ENCODE assay signal across 16 mouse cellular contexts in the genomic region with DNA sequence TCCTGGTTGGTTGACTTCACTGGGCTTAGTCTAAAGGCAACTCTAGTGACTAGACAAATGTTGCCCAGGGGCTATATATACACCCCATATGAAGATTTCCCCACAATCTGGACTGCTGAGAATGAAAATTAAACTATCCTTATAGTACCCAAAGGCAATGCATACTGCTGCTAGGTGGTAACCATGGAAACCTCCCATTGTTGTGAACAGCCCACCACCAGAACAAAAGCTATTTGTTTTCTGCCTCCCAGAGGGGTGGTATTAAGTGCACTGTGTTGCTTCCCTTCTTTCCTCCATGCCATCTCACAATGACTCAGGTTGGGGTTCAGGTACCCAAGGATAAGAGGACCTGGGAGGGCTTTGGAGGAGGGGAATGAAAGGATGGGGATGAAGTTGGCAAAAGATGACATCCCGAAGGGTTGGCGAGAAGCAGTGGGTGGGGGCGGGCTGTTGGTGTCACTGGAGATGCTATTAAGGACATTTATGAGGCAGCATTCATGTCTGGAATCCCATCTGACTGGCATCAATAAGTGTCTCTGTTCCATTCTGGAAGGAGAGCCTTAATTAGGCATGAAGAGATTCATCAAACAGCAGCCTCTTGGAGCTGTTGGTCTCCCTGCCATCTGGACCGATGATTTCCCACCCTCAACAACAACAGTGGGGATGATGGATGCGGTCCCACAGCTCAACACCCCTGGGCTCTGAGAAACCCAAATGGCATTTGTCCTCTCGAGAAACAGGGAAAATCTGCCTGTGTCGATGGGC.
DNase-seq lines count a peak whose midpoint lies in the region; ATAC-seq and TF ChIP-seq lines count a peak whose summit lies in the region.
"Had no signal": no experiment of that assay in that cellular context is flagged by ENCODE, and none has a peak within 500 bp of the region (broad histone marks: within the 10 kb centered on the region; RNA-seq: fewer than 3 reads in every experiment).

No protein-coding gene starts in this region.

- 0 out of 2 replicates have a peak, but pooled peaks cover 3% of the 10 kb centered on the region for H3K4me1 ChIP-seq in midbrain, postnatal 0 days (ENCODE audit: insufficient read depth, low read length)
- H3K4me1 ChIP-seq in midbrain, embryonic 15.5 days = peaks cover 19% of the 10 kb centered on the region
- peaks cover 13% of the 10 kb centered on the region for H3K4me1 ChIP-seq in forebrain, embryonic 16.5 days (replicated peaks; ENCODE audit: control insufficient read depth, insufficient read depth, low read length)
- H3K4me1 ChIP-seq in hindbrain, embryonic 15.5 days (replicated peaks) = peaks cover 37% of the 10 kb centered on the region
- H3K4me1 ChIP-seq in neural tube, embryonic 14.5 days (ENCODE audit: control insufficient read depth, insufficient read depth, low read length) = peaks cover 4% of the 10 kb centered on the region; the same call in 1 of the 2 replicates

- WGBS in midbrain, postnatal 0 days = 80% methylated on average over 7 of the region's 7 CpGs
- WGBS in midbrain, embryonic 15.5 days = 70% methylated on average over 7 of the region's 7 CpGs
- WGBS in forebrain, embryonic 16.5 days = 54% methylated on average over 7 of the region's 7 CpGs
- 33% methylated on average over 7 of the region's 7 CpGs for WGBS in hindbrain, embryonic 15.5 days
- 18% methylated on average over 7 of the region's 7 CpGs for WGBS in neural tube, embryonic 14.5 days

- no peak overlapping the region for H3K4me2 ChIP-seq in midbrain, postnatal 0 days (ENCODE audit: low read depth, low read length, poor library complexity, severe bottlenecking)
- no peak overlapping the region for H3K4me2 ChIP-seq in midbrain, embryonic 15.5 days
- H3K4me2 ChIP-seq in forebrain, embryonic 16.5 days (ENCODE audit: low read length) = no peak overlapping the region
- no peak overlapping the region for H3K4me2 ChIP-seq in hindbrain, embryonic 15.5 days
- H3K4me2 ChIP-seq in neural tube, embryonic 14.5 days (ENCODE audit: low read depth, low read length) = no peak overlapping the region
- H3K4me2 ChIP-seq: embryonic facial prominence, embryonic 12.5 days; heart, embryonic 12.5 days; intestine, embryonic 15.5 days; limb, embryonic 13.5 days had no signal

- H3K27me3 ChIP-seq in midbrain, postnatal 0 days (ENCODE audit: insufficient read depth, low read length) = no peaks in the 10 kb centered on the region
- no peaks in the 10 kb centered on the region for H3K27me3 ChIP-seq in midbrain, embryonic 15.5 days (replicated peaks)
- no peaks in the 10 kb centered on the region for H3K27me3 ChIP-seq in forebrain, embryonic 16.5 days (replicated peaks; ENCODE audit: control insufficient read depth, insufficient read depth, low read length)
- H3K27me3 ChIP-seq in hindbrain, embryonic 15.5 days = no peaks in the 10 kb centered on the region
- H3K27me3 ChIP-seq in neural tube, embryonic 14.5 days (ENCODE audit: control insufficient read depth, insufficient read depth, low read length) = no peaks in the 10 kb centered on the region
- H3K27me3 ChIP-seq: embryonic facial prominence, embryonic 12.5 days; heart, embryonic 12.5 days; intestine, embryonic 15.5 days; limb, embryonic 13.5 days had no signal

- H3K9ac ChIP-seq in midbrain, postnatal 0 days (replicated peaks; ENCODE audit: low read length, poor library complexity, severe bottlenecking) = no peak overlapping the region
- no peak overlapping the region for H3K9ac ChIP-seq in midbrain, embryonic 15.5 days
- no peak overlapping the region for H3K9ac ChIP-seq in forebrain, embryonic 16.5 days (replicated peaks; ENCODE audit: low read depth, low read length)
- H3K9ac ChIP-seq in hindbrain, embryonic 15.5 days = no peak overlapping the region
- no peak overlapping the region for H3K9ac ChIP-seq in neural tube, embryonic 14.5 days (replicated peaks; ENCODE audit: low read depth, low read length)
- H3K9ac ChIP-seq: embryonic facial prominence, embryonic 12.5 days; heart, embryonic 12.5 days; intestine, embryonic 15.5 days; limb, embryonic 13.5 days; liver, embryonic 14.5 days had no signal

- no peaks in the 10 kb centered on the region for H3K9me3 ChIP-seq in midbrain, postnatal 0 days (ENCODE audit: low read length)
- no peaks in the 10 kb centered on the region for H3K9me3 ChIP-seq in midbrain, embryonic 15.5 days
- no peaks in the 10 kb centered on the region for H3K9me3 ChIP-seq in forebrain, embryonic 16.5 days (ENCODE audit: control insufficient read depth, low read length)
- no peaks in the 10 kb centered on the region for H3K9me3 ChIP-seq in hindbrain, embryonic 15.5 days
- no peaks in the 10 kb centered on the region for H3K9me3 ChIP-seq in neural tube, embryonic 14.5 days (ENCODE audit: control insufficient read depth, low read length)
- H3K9me3 ChIP-seq: embryonic facial prominence, embryonic 12.5 days; heart, embryonic 12.5 days; intestine, embryonic 15.5 days had no signal

- no peak for TF ChIP-seq CTCF in midbrain, postnatal 0 days (IDR thresholded peaks at IDR 0.05)

- DNase-seq in midbrain, postnatal 0 days (ENCODE audit: low spot score) = peak; percentile 46
- DNase-seq in adipocyte (ENCODE audit: low spot score) = no peak
- no peak for DNase-seq in right cerebral cortex, adult 2 months (ENCODE audit: low spot score in 2 of 2)
- DNase-seq in adrenal gland, postnatal 4 days (ENCODE audit: low spot score in 2 of 2) = no peak
- DNase-seq: cerebellum, adult 11 months; cerebellum, postnatal 25 days; right cerebral cortex, postnatal 25 days had no signal

- no peak overlapping the region for H3K4me3 ChIP-seq in midbrain, postnatal 0 days (ENCODE audit: low read depth, low read length)
- H3K4me3 ChIP-seq in midbrain, embryonic 15.5 days = no peak overlapping the region
- H3K4me3 ChIP-seq in forebrain, embryonic 16.5 days (replicated peaks; ENCODE audit: low read length) = no peak overlapping the region
- no peak overlapping the region for H3K4me3 ChIP-seq in hindbrain, embryonic 15.5 days
- H3K4me3 ChIP-seq in neural tube, embryonic 14.5 days (ENCODE audit: low read depth, low read length) = no peak overlapping the region
- H3K4me3 ChIP-seq: embryonic facial prominence, embryonic 12.5 days; heart, embryonic 12.5 days; intestine, embryonic 15.5 days; limb, embryonic 13.5 days had no signal

- peaks cover 12% of the 10 kb centered on the region for H3K36me3 ChIP-seq in midbrain, postnatal 0 days (ENCODE audit: insufficient read depth, low read length)
- peaks cover 10% of the 10 kb centered on the region for H3K36me3 ChIP-seq in midbrain, embryonic 15.5 days (replicated peaks)
- H3K36me3 ChIP-seq in forebrain, embryonic 16.5 days (ENCODE audit: control insufficient read depth, insufficient read depth) = peaks cover 12% of the 10 kb centered on the region
- H3K36me3 ChIP-seq in hindbrain, embryonic 15.5 days = peaks cover 10% of the 10 kb centered on the region
- peaks cover 4% of the 10 kb centered on the region; the same call in 1 of the 2 replicates for H3K36me3 ChIP-seq in neural tube, embryonic 14.5 days (ENCODE audit: control insufficient read depth, insufficient read depth, low read length)
- H3K36me3 ChIP-seq: intestine, embryonic 15.5 days had no signal

- H3K27ac ChIP-seq in midbrain, postnatal 0 days (ENCODE audit: low read depth, low read length) = no peak overlapping the region
- H3K27ac ChIP-seq in midbrain, embryonic 15.5 days = no peak overlapping the region
- H3K27ac ChIP-seq in forebrain, embryonic 16.5 days (ENCODE audit: low read length) = no peak overlapping the region
- H3K27ac ChIP-seq in hindbrain, embryonic 15.5 days (replicated peaks) = peak overlapping the region; percentile 72
- 0 out of 2 replicates have a peak overlapping the region, but pooled peaks have one; percentile 2 for H3K27ac ChIP-seq in neural tube, embryonic 14.5 days (ENCODE audit: low read depth, low read length)
- H3K27ac ChIP-seq: embryonic facial prominence, embryonic 12.5 days; intestine, embryonic 15.5 days; limb, embryonic 13.5 days; liver, embryonic 14.5 days had no signal

- 0 out of 2 replicates have a peak, but pooled peaks have one; percentile 33 for ATAC-seq in midbrain, postnatal 0 days (ENCODE audit: low FRiP score)
- ATAC-seq in midbrain, embryonic 15.5 days (replicated peaks) = no peak; the same call in 1 of the 2 replicates
- peak; percentile 39; the same call in 1 of the 2 replicates for ATAC-seq in forebrain, embryonic 16.5 days
- peak; percentile 55 for ATAC-seq in hindbrain, embryonic 15.5 days (ENCODE audit: low FRiP score, low read depth)
- peak; percentile 76 for ATAC-seq in neural tube, embryonic 14.5 days (ENCODE audit: low read depth)
- ATAC-seq: intestine, embryonic 15.5 days had no signal

Comparison
In these comparisons a context has a peak if more than half of its experiments do, and no peak if none do; other contexts are left out.
1. H3K27ac ChIP-seq: peak in hindbrain, embryonic 15.5 days (single experiment) and neural tube, embryonic 14.5 days (single experiment); none in midbrain, postnatal 0 days (single experiment), midbrain, embryonic 15.5 days (single experiment) and forebrain, embryonic 16.5 days (single experiment).